Mouse (Mus musculus): ENCODE data around the gene Lcn2. TPM values are rescaled to one million over a fixed set of nuclear protein-coding genes. Genes with fewer than 3 reads are reported as not detected.
A peak's percentile ranks its signal among the peaks of the same experiment; 100 is the strongest.

Gene Lcn2
- polyA plus RNA-seq, 1 experiment from 2014 or later = 0.25 TPM

DNA sequence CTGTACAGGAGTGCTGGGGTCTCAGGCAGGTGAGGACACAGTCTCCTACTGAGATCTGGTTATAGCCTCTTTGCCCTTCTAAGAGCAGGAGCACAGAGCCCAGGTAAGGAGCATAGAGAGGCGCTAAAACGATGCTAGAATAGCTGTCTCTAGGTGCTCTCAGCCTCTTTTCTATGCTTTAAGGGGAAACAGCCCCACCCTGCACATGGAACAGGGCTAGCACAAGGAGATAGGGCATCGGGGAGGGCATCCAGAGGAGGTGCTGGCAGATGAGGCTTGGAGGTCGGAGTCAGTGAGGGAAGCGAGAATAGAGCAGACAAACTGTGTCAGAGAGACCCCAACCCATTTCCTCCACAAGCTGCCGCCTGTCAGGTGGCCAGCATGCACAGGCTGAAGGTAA is 41.0 kb downstream of the Lcn2 start:
- Histone ChIP-seq H3K4me2 (ENCODE audit: low read length) (no peak overlapping the region), H3K27ac (ENCODE audit: low read depth, low read length) (no peak overlapping the region), H3K9ac (ENCODE audit: low read length) (no peak overlapping the region), H3K36me3 (ENCODE audit: control insufficient read depth, insufficient read depth, low read length) (no peaks in the 10 kb centered on the region), H3K27me3 (replicated peaks; ENCODE audit: control insufficient read depth, insufficient read depth, low read length) (no peaks in the 10 kb centered on the region), H3K4me3 (ENCODE audit: low read depth, low read length) (no peak overlapping the region), H3K9me3 (replicated peaks; ENCODE audit: control insufficient read depth, low read length) (no peaks in the 10 kb centered on the region), H3K4me1 (ENCODE audit: control insufficient read depth, insufficient read depth, low read length) (peaks cover 10% of the 10 kb centered on the region)
- ATAC-seq = no peak
- DNase-seq (ENCODE audit: low spot score) = no peak
- WGBS = 80% methylated on average over 6 of the region's 6 CpGs

DNA sequence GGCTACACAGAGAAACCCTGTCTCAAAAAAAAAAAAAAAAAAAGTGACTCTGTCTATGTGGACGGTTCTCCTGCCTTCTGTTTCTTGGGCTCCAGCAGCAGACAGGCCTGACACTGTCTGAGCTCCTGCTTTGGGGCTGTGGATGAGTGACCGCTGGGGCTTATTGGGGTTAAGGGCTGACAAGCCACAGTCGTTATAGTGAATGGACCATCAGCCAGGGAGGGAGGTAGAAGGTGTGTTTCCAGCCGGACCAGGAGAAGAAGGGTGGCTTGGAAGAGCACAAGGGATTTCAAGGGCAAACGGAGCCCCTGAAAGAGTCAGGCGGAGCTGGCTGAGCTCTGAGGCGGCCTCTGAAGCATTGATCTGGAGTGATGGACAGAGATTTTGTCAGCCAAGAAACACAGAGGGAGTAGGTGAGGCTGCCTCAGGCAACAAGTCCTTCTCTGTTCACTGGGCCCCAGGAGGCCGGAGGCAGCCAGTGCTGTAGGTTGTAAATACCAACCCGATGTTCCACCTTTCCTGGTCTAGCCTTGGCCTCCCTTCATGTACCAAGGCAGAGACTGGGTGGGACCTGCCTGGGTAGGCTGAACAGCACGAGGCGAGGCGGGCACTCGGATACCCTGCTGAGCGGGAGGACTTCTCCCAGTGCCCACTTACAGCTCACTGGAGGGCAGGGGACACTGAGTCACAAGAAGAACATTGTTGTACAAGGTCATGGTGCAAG is 43.3 kb downstream of the Lcn2 start:
- Histone ChIP-seq H3K27ac (ENCODE audit: low read depth, low read length) (no peak overlapping the region), H3K9ac (ENCODE audit: low read length) (no peak overlapping the region), H3K27me3 (replicated peaks; ENCODE audit: control insufficient read depth, insufficient read depth, low read length) (no peaks in the 10 kb centered on the region), H3K4me2 (ENCODE audit: low read length) (no peak overlapping the region), H3K9me3 (replicated peaks; ENCODE audit: control insufficient read depth, low read length) (no peaks in the 10 kb centered on the region), H3K36me3 (ENCODE audit: control insufficient read depth, insufficient read depth, low read length) (no peaks in the 10 kb centered on the region), H3K4me1 (ENCODE audit: control insufficient read depth, insufficient read depth, low read length) (peaks cover 7% of the 10 kb centered on the region), H3K4me3 (ENCODE audit: low read depth, low read length) (no peak overlapping the region)
- no peak for ATAC-seq
- WGBS = 66% methylated on average over 14 of the region's 14 CpGs
- DNase-seq (ENCODE audit: low spot score) = no peak

DNA sequence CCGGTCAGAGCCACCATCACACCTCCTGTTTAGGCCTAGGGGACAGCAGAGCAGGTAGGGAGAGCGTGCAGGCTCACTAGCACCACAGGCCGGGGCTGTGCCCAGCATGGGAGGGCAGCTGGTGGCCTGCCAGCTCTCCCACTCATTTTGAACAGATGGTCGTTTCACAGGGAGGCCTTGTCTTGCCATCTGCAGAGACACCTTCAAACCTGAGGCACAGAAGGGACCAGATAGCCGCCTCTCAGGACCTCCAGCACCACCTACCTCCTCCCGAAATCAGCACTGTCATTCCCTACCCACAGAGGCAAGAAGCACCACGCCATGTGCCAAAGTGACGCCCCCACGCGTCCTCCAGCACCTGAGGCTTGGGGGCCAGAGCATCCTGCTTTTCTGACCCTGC is 44.0 kb downstream of the Lcn2 start:
- Histone ChIP-seq H3K9ac (ENCODE audit: low read length) (no peak overlapping the region), H3K4me3 (ENCODE audit: low read depth, low read length) (no peak overlapping the region), H3K4me1 (ENCODE audit: control insufficient read depth, insufficient read depth, low read length) (peaks cover 7% of the 10 kb centered on the region), H3K4me2 (ENCODE audit: low read length) (no peak overlapping the region), H3K27ac (ENCODE audit: low read depth, low read length) (no peak overlapping the region), H3K9me3 (replicated peaks; ENCODE audit: control insufficient read depth, low read length) (no peaks in the 10 kb centered on the region), H3K27me3 (replicated peaks; ENCODE audit: control insufficient read depth, insufficient read depth, low read length) (no peaks in the 10 kb centered on the region), H3K36me3 (ENCODE audit: control insufficient read depth, insufficient read depth, low read length) (no peaks in the 10 kb centered on the region)
- DNase-seq (ENCODE audit: low spot score) (peak; percentile 44), ATAC-seq (0 out of 2 replicates have a peak, but pooled peaks have one; percentile 44)
- 57% methylated on average over 10 of the region's 10 CpGs for WGBS

DNA sequence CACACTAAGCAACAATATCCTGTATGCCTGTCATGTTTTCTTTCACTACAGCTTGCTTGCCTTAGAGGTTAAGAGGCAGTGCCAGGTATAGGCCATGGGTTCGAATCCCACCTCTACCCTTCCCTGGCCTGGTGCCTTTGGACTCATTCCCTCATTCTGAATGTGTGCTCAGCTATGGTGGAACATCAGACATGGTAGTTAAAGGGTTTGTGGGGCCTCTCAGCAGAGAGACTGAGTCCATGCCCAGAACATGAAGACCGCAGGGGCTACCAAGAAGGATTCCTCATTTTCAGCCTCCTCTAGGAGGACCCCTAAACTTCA is 44.7 kb downstream of the Lcn2 start:
- DNase-seq (ENCODE audit: low spot score) = no peak
- no peaks in the 10 kb centered on the region for H3K27me3 ChIP-seq (replicated peaks; ENCODE audit: control insufficient read depth, insufficient read depth, low read length)
- H3K9ac ChIP-seq (ENCODE audit: low read length) = no peak overlapping the region
- peaks cover 7% of the 10 kb centered on the region for H3K4me1 ChIP-seq (ENCODE audit: control insufficient read depth, insufficient read depth, low read length)
- H3K4me2 ChIP-seq (ENCODE audit: low read length) = no peak overlapping the region
- no peak for ATAC-seq
- H3K27ac ChIP-seq (ENCODE audit: low read depth, low read length) = no peak overlapping the region
- H3K4me3 ChIP-seq (ENCODE audit: low read depth, low read length) = no peak overlapping the region
- H3K36me3 ChIP-seq (ENCODE audit: control insufficient read depth, insufficient read depth, low read length) = no peaks in the 10 kb centered on the region
- 94% methylated on average over 2 of the region's 2 CpGs for WGBS
- H3K9me3 ChIP-seq (replicated peaks; ENCODE audit: control insufficient read depth, low read length) = no peaks in the 10 kb centered on the region

DNA sequence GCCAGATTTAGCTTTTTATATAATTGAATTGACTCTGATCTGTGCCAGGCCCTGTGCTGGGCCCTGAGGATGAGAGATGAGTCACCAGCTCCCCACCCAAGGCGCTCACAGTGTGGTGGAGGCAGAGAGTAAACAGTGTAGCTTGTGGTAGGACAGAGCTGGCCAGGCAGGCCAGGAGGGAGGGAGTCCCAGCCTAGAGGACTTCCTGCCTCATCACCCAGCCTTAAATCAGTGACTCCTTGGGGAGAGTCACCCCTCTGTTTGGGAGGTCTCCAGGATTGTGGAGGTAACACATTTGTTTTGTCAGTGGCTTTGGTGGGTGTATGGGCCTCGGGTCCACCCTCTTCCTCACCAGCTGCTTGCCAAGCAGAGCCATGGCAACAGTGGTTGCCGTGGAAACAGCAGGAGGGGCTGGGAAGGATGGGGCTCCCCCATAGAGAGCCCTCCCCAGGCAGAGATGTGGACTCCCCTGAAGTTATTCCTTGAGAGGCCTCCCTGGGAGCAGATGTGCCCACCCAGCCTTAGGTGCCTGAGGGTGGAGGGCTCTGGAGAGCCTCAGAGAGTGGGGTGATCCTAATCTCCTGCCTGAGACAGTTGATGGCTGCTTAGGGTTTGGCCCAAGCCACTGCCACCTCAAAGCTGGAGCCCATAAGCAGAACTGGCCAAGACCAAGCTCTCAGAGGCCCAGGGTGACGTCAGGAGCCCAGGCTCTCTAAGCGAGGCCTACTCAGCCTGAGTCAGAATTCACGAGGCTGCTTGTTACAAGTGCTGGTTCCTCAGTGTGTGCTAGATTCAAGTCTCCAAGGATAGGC is 45.3 kb downstream of the Lcn2 start:
- DNase-seq (ENCODE audit: low spot score) (peak; percentile 19), ATAC-seq (peak; percentile 23; the same call in 1 of the 2 replicates)
- Histone ChIP-seq H3K27ac (ENCODE audit: low read depth, low read length) (peak overlapping the region; percentile 27; the same call in 1 of the 2 replicates), H3K9me3 (replicated peaks; ENCODE audit: control insufficient read depth, low read length) (no peaks in the 10 kb centered on the region), H3K9ac (ENCODE audit: low read length) (no peak overlapping the region), H3K4me3 (ENCODE audit: low read depth, low read length) (no peak overlapping the region), H3K27me3 (replicated peaks; ENCODE audit: control insufficient read depth, insufficient read depth, low read length) (no peaks in the 10 kb centered on the region), H3K4me2 (ENCODE audit: low read length) (no peak overlapping the region), H3K4me1 (ENCODE audit: control insufficient read depth, insufficient read depth, low read length) (peaks cover 7% of the 10 kb centered on the region), H3K36me3 (ENCODE audit: control insufficient read depth, insufficient read depth, low read length) (no peaks in the 10 kb centered on the region)
- WGBS = 66% methylated on average over 6 of the region's 6 CpGs

DNA sequence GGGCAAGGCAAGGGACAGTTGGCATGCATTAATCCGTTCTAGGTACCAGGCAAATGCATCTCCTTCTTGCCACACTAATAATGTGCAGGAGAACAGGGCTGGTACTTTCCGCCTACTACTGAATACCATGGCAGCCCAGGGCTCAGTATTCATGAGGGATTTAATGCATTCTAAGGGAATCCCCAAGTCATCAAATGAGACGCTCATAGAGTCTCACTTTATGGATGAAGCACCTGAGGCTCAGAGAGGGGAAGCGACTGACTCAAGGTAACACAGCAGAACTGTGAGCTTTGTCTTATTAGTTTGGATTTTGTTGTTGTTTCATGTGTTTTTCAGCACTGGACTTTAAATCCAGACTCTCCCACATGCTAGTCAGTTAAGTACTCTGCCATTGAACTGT is 46.0 kb downstream of the Lcn2 start:
- Histone ChIP-seq H3K36me3 (ENCODE audit: control insufficient read depth, insufficient read depth, low read length) (no peaks in the 10 kb centered on the region), H3K9ac (ENCODE audit: low read length) (no peak overlapping the region), H3K27ac (ENCODE audit: low read depth, low read length) (no peak overlapping the region), H3K4me2 (ENCODE audit: low read length) (no peak overlapping the region), H3K9me3 (replicated peaks; ENCODE audit: control insufficient read depth, low read length) (no peaks in the 10 kb centered on the region), H3K27me3 (replicated peaks; ENCODE audit: control insufficient read depth, insufficient read depth, low read length) (no peaks in the 10 kb centered on the region), H3K4me1 (ENCODE audit: control insufficient read depth, insufficient read depth, low read length) (peaks cover 7% of the 10 kb centered on the region), H3K4me3 (ENCODE audit: low read depth, low read length) (no peak overlapping the region)
- 88% methylated on average over 4 of the region's 4 CpGs for WGBS
- no peak for DNase-seq (ENCODE audit: low spot score)
- no peak for ATAC-seq

DNA sequence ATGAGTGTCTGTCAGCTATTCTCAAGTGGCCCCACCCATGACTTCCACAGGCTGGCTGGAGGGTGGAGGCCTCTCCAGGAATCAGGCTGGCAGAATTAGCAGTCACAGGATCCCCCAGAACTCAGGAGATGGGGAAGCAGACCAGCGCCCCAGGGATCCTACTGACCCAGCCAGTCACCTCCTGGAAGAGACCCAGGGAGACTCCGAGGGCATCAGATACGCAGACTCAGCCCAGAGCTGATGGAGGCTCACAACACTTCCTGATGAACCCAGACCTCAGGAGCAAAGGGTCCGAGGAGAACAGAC is 46.5 kb downstream of the Lcn2 start:
- H3K9ac ChIP-seq (ENCODE audit: low read length) = no peak overlapping the region
- WGBS = 87% methylated on average over 4 of the region's 4 CpGs
- no peak overlapping the region for H3K4me2 ChIP-seq (ENCODE audit: low read length)
- DNase-seq (ENCODE audit: low spot score) = no peak
- H3K27me3 ChIP-seq (replicated peaks; ENCODE audit: control insufficient read depth, insufficient read depth, low read length) = no peaks in the 10 kb centered on the region
- H3K4me1 ChIP-seq (ENCODE audit: control insufficient read depth, insufficient read depth, low read length) = peaks cover 7% of the 10 kb centered on the region
- ATAC-seq = no peak
- no peak overlapping the region for H3K27ac ChIP-seq (ENCODE audit: low read depth, low read length)
- no peaks in the 10 kb centered on the region for H3K9me3 ChIP-seq (replicated peaks; ENCODE audit: control insufficient read depth, low read length)
- H3K36me3 ChIP-seq (ENCODE audit: control insufficient read depth, insufficient read depth, low read length) = no peaks in the 10 kb centered on the region
- H3K4me3 ChIP-seq (ENCODE audit: low read depth, low read length) = no peak overlapping the region

DNA sequence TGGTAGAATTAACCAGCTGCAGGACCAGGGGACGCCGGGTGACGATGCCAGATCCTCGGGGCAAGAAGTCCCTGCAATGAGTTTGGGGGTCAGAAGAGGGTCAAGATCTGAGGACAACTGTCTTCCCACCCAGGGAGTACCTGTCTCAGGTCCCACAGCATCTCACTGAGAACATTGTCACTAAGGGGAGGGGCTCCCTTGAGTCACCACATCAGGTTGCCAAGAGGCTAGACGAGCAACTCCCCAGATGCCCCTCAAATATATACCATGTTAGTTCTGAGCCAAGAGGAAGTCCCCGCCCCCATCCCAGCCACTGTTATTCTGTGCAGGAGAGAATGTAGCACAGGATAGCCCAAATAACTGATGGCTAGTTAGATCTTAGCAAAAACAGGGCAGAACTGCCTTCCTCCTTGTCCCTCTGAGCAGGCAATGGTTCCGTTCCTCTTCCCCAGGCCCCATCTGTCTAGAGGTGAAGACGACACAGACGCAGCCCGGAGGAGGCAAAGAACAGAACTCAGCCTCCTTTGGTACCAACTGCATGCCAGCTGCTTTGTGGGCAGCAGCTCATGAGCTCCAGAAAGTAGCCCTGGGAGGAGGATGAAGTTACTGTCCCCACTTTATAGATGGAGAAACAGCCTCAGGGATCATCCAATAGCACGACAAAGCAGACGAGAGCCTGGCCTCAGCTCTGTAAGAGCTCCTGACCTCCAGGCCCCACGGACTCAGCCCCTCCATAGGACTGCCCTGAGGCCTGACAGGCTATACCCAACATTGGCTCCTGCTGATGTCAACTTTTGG is 47.0 kb downstream of the Lcn2 start:
- 85% methylated on average over 13 of the region's 13 CpGs for whole genome bisulfite sequencing
- Histone ChIP-seq H3K4me1 (ENCODE audit: control insufficient read depth, insufficient read depth, low read length) (peaks cover 7% of the 10 kb centered on the region), H3K27ac (ENCODE audit: low read depth, low read length) (no peak overlapping the region), H3K9me3 (replicated peaks; ENCODE audit: control insufficient read depth, low read length) (no peaks in the 10 kb centered on the region), H3K4me3 (ENCODE audit: low read depth, low read length) (no peak overlapping the region), H3K9ac (ENCODE audit: low read length) (no peak overlapping the region), H3K36me3 (ENCODE audit: control insufficient read depth, insufficient read depth, low read length) (no peaks in the 10 kb centered on the region), H3K27me3 (replicated peaks; ENCODE audit: control insufficient read depth, insufficient read depth, low read length) (no peaks in the 10 kb centered on the region), H3K4me2 (ENCODE audit: low read length) (no peak overlapping the region)
- ATAC-seq = no peak
- no peak for DNase-seq (ENCODE audit: low spot score)
